Mouse (Mus musculus): ENCODE measurements around the gene Ccdc117.
"Not testable (repeated sequence)": the region's sequence is repeated elsewhere in the genome, so short reads cannot be mapped to it uniquely, and the experiment has no call there.

Ccdc117 gene

GRCm38 (mm10) chr11:5510686-5511085, 31.3 kb downstream of the Ccdc117 start:
- in situ Hi-C loops (cut with MboI, MseI), result not testable (repeated sequence)

- in situ Hi-C loops (cut with MboI, MseI), result no loop called here
Observed at GRCm38 (mm10) chr11:5510099-5510391, 31.9 kb downstream of the Ccdc117 start.

- in situ Hi-C loops (cut with MboI, MseI), result no loop called here
Observed at GRCm38 (mm10) chr11:5509215-5510098, 32.5 kb downstream of the Ccdc117 start.

GRCm38 (mm10) chr11:5505856-5506575, 36.0 kb downstream of the Ccdc117 start:
- in situ Hi-C loops (cut with MboI, MseI), result no loop called here

GRCm38 (mm10) chr11:5502351-5503051, 39.5 kb downstream of the Ccdc117 start:
- in situ Hi-C loops (cut with MboI, MseI), result no loop called here

DNA sequence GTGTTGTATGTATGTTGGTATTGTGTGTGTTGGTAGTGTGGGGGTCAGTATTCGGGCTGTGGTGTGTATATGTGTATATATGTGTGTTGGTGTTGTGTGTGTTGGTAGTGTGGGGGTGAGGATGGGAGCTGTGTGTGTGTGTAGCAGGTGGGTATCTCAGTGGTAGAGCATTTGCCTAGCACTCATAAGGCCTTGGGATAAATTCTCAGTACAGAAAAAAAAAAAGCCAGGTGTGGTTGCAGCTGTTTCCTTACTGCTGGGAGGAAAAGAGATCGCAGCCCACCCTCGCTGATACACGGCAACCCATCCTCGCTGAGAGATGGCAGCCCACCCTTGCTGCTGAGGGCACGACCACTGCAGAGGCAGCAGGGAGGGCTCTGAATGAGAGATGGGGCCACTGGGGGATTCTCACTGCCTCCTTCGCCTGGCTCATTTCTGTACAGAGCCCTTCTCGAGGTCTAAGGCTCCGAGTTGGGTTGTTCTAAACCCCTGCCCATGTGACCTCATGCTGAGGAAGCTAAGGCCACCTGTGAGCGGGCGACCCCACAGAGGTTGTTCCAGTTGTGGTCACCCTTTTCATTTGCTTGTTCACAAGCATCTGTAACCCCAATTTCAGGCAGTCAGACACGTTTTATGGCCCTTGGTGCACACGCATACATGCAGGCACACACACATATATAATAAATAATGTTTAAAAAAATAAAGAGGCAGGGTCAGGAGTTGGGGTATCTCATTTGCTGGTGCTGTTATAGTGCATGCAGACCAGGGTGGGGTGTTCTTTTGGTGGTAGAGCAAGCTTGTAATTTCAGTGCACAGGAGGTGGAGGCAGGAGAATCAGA, 40.9 kb downstream of the Ccdc117 start:
- in situ Hi-C loops (cut with MboI, MseI), result no loop called here

GRCm38 (mm10) chr11:5499961-5500644, 41.9 kb downstream of the Ccdc117 start:
- in situ Hi-C loops (cut with MboI, MseI), result no loop called here

- in situ Hi-C loops (cut with MboI, MseI), result no loop called here
Observed at GRCm38 (mm10) chr11:5498931-5499661, 42.9 kb downstream of the Ccdc117 start.

- in situ Hi-C loops (cut with MboI, MseI), result no loop called here
Observed at GRCm38 (mm10) chr11:5498422-5498821, 43.6 kb downstream of the Ccdc117 start.

DNA sequence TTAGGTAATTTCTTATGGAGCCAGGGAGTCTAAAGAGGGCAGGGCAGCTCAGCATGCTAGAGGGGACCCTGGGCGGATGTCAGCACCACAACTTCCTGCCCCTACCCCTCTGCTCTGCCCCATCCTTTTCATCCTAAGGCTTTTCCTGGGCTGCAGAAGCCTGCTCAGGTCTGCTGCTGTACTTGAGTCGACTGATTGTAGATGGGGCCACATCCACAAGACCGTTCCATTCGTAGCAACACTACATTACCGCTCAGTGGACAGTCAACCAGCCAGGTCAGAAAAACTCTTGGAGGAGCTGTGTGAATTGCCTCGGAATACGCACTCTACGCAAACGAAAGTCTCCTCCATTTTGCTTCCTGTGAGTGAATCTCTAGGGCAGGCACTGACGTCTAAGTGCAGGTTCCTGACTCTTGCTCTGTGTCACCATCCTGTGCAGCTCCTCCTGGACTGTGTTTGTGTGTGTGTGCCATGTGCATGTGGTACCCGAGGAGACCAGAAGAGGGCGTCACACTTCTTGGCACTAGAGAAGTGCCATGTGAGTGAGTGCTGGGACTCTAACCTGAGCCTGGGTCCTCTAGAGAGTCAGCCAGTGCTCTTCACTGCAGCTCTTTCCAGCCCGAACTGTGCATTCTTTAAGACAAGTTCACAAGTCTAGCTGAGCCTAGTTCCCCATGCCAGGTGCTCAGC, 45.3 kb downstream of the Ccdc117 start:
- in situ Hi-C loops (cut with MboI, MseI), result no loop called here

DNA sequence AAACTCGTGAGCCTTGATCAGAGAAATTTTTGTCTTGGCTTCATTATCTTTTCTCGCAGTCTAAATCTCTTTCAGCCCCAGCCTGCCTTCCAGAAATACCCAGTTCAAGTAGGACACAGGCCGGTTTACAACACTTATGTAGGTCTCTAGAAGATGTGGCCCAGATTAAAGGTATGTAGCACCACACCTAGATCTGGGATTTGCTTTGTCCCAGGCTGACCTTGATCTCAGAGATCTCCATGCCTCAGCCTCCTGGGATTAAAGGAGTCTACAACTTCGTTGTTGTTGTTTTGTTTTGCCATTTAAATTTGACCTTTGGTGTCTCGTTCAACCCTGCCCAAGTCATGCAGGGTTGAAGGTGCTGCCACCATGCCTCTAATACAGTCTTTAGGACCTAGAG, 46.1 kb downstream of the Ccdc117 start:
- in situ Hi-C loops (cut with MboI, MseI), result no loop called here

- in situ Hi-C loops (cut with MboI, MseI), result no loop called here
Observed at GRCm38 (mm10) chr11:5495286-5495832, 46.6 kb downstream of the Ccdc117 start.

DNA sequence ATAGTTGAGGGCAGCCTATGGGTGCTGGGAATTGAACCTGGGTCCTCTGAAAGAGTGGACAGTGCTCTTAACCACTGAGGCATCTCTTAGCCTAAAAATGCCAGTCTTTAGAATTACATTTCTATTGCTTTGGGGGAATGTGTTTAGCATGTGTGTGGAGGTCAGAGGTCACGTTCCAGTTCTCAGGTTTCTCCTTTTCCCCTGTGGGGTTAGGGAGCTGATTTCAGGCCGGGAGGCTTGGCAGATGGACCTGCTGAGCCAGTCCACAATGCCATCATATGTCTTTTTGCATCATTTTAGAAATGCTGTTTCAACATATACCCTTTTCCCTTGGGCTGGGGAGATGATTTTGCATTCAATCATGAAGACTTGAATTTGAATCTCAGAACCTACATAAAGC, 48.1 kb downstream of the Ccdc117 start:
- in situ Hi-C loops (cut with MboI, MseI), result loop anchor here (5.0 kb wide), 1 partner anchor 133 kb away; no protein-coding TSS in a partner anchor

DNA sequence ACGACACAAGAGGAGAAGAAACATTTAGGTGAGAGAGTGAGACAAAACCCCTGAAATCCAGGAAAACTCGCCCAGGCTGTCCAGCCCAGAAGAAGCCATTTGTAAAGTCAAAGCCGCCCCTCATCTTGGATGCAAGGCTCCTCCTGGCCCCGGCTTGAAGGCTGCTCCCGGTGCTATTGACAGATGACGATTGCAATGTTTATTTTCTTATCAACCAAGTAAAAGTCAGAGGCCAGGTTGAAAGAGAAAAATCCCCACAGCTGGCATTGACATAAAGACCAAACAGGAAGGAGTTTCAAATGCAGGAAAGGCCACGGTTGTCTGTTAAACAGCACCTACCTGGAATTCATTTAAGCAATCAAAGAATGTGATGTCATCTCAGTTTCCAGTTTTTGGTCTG, 50.1 kb downstream of the Ccdc117 start:
- in situ Hi-C loops (cut with MboI, MseI), result loop anchor here (5.0 kb wide), 1 partner anchor 135 kb away; no protein-coding TSS in a partner anchor

DNA sequence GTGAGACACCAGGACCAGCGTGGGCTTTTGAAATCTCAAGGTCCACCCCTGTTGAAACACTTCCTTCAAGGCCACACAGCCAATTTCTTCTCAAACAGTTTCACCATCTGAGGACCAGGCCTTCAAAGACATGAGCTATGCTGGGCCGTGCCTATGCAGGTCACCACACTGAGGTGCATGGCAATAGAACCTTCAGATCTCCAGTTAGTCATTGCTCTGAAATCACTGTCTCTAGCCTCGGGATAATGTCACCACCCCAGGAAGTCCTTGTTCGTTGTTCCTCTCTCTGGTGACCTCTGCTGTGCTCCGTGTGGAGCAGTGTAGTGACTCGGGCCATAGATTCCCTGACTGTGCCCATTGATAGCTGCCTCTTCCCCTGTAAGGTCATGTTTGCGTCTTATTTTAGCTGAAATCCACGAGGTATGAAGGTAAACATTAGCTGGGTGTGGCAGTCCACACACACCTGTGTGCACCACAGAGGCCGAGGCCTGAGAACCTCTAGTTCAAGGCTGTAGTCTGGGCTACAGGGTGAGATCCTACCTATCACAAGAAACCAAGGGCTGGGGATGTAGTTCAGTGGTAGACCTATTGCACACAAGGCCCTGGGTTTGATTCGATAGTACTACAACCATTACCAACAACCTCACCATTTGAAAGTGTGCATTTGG, 50.9 kb downstream of the Ccdc117 start:
- in situ Hi-C loops (cut with MboI, MseI), result loop anchor here (5.0 kb wide), 1 partner anchor 136 kb away; no protein-coding TSS in a partner anchor

DNA sequence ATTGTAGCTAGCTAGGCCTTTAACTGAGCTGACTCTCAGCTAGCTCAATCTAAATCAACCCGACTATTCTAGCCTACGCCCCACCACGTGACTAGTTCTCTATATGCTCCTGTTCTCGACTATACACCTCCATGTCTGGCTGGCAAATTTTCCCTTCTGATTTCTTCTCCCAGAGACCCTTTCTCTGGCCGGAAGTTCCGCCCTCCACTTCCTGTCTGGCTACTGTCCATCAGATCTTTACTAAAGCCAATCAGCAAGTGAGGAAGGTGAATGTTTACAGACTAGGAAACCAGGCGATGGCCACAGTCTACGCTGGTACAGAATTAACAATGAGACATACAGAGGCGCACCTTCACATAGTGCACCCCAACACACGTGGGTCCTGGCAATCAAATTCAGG, 52.6 kb downstream of the Ccdc117 start:
- in situ Hi-C loops (cut with MboI, MseI), result loop anchor here (5.0 kb wide), 1 partner anchor 33 kb away; the partner anchor contains the start of gene Xbp1

- in situ Hi-C loops (cut with MboI, MseI), result loop anchor here (5.0 kb wide), 1 partner anchor 37 kb away; the partner anchor contains the start of gene Xbp1
Observed at GRCm38 (mm10) chr11:5485193-5486011, 56.6 kb downstream of the Ccdc117 start.

DNA sequence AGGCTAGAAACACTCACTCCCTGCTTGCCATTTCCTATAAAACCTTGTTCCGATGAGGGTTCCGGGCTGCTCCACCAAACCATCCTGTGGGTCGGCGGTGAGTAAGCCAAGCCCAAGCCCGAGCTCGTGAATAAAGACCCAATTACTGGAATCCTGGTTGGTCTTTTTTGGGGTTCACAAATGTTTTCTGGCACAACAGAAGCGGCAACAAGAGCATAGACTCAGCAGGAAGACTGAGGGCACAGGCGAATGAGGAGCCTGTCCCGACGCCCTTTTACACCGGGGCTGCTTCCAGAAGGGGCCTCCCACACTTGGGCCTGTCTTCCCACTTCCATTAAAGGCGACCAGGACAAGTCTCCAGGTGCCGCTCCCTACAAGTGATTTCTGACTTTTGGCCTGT, 59.4 kb downstream of the Ccdc117 start:
- in situ Hi-C loops (cut with MboI, MseI), result no loop called here

All from T-helper 1 cell (primary cell).